Mouse (Mus musculus) limb, embryonic 14.5 days (tissue): ENCODE results near the gene 0610010F05Rik. TPM values are rescaled to one million over a fixed set of nuclear protein-coding genes. Genes with fewer than 3 reads are reported as not detected.
"Not testable (repeated sequence)": the region's sequence is repeated elsewhere in the genome, so short reads cannot be mapped to it uniquely, and the experiment has no call there.

ENCODE experiments used
- ATAC-seq: fragments of 200-750 bp; cut with Nextera tagmentation; 2 replicates; pipeline ENCODE4 v1.8.0; 2017; ENCODE audit warnings: low read depth, moderate number of reproducible peaks, moderate TSS enrichment; ENCODE audit not compliant: low FRiP score
- DNase-seq: peaks from one replicate; pipeline ENCODE4 v3.0.0-alpha.2; 2015; ENCODE audit warnings: low spot score
- H3K27ac ChIP-seq: fragments of 300-500 bp; sonication (generic); replicated peaks from 2 replicates; pipeline ENCODE4 v1.5.1; 2014; ENCODE audit warnings: low read depth, mild to moderate bottlenecking, low read length, moderate library complexity, mixed read lengths
- H3K27me3 ChIP-seq: fragments of 300-500 bp; sonication (generic); 2 replicates; pipeline ENCODE4 v1.6.1; 2014; ENCODE audit warnings: low read length, mixed read lengths; ENCODE audit not compliant: control insufficient read depth, insufficient read depth
- H3K36me3 ChIP-seq: fragments of 300-500 bp; sonication (generic); 2 replicates; pipeline ENCODE4 v1.6.1; 2014; ENCODE audit warnings: mild to moderate bottlenecking, low read length, moderate library complexity, mixed read lengths; ENCODE audit not compliant: control insufficient read depth, insufficient read depth
- H3K4me1 ChIP-seq: fragments of 300-500 bp; sonication (generic); 2 replicates; pipeline ENCODE4 v1.6.1; 2014; ENCODE audit warnings: antibody characterized with exemption, low read length, mixed read lengths; ENCODE audit not compliant: control insufficient read depth, insufficient read depth
- H3K4me2 ChIP-seq: fragments of 300-500 bp; sonication (generic); replicated peaks from 2 replicates; pipeline ENCODE4 v1.6.1; 2014; ENCODE audit warnings: low read depth, mild to moderate bottlenecking, low read length, moderate library complexity; ENCODE audit not compliant: severe bottlenecking
- H3K4me3 ChIP-seq: fragments of 300-500 bp; sonication (generic); replicated peaks from 2 replicates; pipeline ENCODE4 v1.5.1; 2014; ENCODE audit warnings: low read length
- H3K9ac ChIP-seq: fragments of 300-500 bp; sonication (generic); 2 replicates; pipeline ENCODE4 v1.6.1; 2014; ENCODE audit warnings: mild to moderate bottlenecking, low read depth, low read length, moderate library complexity; ENCODE audit not compliant: severe bottlenecking
- H3K9me3 ChIP-seq: fragments of 300-500 bp; sonication (generic); 2 replicates; pipeline ENCODE4 v1.6.1; 2016; ENCODE audit warnings: low read length; ENCODE audit not compliant: control insufficient read depth
- POLR2A ChIP-seq: fragments of 200-500 bp; IDR thresholded peaks from 2 replicates; pipeline ENCODE4 v1.8.0; 2012; ENCODE audit warnings: inconsistent platforms, mild to moderate bottlenecking, moderate library complexity, borderline replicate concordance; ENCODE audit not compliant: insufficient read depth, insufficient read length; ENCODE audit errors: extremely low read depth
- WGBS: fragments of 180-500 bp; shearing (Covaris S2); extraction: QIAGEN DNeasy Blood & Tissue Kit; methylation state at CpG from one replicate; pipeline ENCODE4 v1.1.7; 2014; 5-methylcytosine and 5-hydroxymethylcytosine counted together
- polyA plus RNA-seq, 2 experiments: library from polyadenylated mRNA; depleted of rRNA in 1 of 2; stranded (reverse) in 1 of 2; unstranded in 1 of 2; fragments of >200 nt; fragmentation: Nextera tagmentation in 1 of 2; extraction: Ambion mirVana in 1 of 2; gene quantifications; 2 replicates each; pipeline versions ENCODE4 v1.2.1 to v1.2.3; 2012 to 2014

Gene 0610010F05Rik
- polyA plus RNA-seq, 2 experiments, result 10.6 to 22.1 TPM

DNA sequence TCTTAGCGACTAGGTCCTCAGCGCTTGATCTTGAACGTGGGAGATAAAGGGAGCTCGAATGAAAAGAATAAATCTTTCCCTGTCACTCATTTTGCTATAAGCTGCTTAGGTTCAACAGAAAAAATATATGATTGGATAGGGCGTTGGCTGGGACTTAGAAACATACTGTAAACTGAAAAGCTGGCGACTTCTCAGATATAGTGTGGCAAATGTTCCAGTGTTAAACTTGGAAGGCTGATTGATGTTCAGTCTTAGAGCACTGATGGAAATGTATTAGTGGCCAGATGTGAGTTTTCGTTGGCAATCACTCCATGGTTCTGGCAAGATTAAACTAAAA, 408 bp upstream of the 0610010F05Rik start:
- TF ChIP-seq POLR2A, result no peak
- H3K36me3 ChIP-seq, result no peaks in the 10 kb centered on the region
- no peaks in the 10 kb centered on the region for H3K27me3 ChIP-seq
- no peak overlapping the region for H3K27ac ChIP-seq
- H3K4me1 ChIP-seq, result no peaks in the 10 kb centered on the region
- peak; percentile 42 for DNase-seq
- H3K9me3 ChIP-seq, result no peaks in the 10 kb centered on the region
- peak overlapping the region; percentile 81 for H3K4me3 ChIP-seq
- peak overlapping the region; percentile 83 for H3K4me2 ChIP-seq
- 8% methylated on average over 7 of the region's 7 CpGs for WGBS
- peak; percentile 20 for ATAC-seq
- peak overlapping the region; percentile 93; the same call in 1 of the 2 replicates for H3K9ac ChIP-seq

DNA sequence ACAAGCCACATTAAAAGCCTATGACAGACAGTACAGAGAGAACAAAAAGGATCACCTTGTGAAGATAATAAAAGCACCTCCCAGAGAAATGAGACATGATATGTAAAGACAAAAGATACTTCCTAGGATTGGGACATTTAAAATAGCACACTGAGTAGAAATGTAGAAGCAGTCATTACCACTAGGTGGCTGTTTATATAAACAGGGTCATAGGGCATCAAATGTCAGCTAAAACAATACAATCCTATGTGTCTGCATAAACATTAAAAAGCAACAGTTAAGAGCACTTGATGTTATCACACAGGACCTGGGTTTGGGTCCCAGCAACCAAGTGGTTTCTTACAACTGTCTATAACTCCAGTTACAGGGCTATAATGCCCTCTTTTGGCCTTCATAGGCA, 2.8 kb downstream of the 0610010F05Rik start:
- Histone ChIP-seq H3K4me2 (no peak overlapping the region), H3K9ac (no peak overlapping the region), H3K36me3 (peaks cover 8% of the 10 kb centered on the region; the same call in 1 of the 2 replicates), H3K4me1 (no peaks in the 10 kb centered on the region), H3K4me3 (no peak overlapping the region), H3K27me3 (no peaks in the 10 kb centered on the region), H3K9me3 (no peaks in the 10 kb centered on the region), H3K27ac (no peak overlapping the region)
- TF ChIP-seq POLR2A, result no peak
- no peak for ATAC-seq
- no peak for DNase-seq

DNA sequence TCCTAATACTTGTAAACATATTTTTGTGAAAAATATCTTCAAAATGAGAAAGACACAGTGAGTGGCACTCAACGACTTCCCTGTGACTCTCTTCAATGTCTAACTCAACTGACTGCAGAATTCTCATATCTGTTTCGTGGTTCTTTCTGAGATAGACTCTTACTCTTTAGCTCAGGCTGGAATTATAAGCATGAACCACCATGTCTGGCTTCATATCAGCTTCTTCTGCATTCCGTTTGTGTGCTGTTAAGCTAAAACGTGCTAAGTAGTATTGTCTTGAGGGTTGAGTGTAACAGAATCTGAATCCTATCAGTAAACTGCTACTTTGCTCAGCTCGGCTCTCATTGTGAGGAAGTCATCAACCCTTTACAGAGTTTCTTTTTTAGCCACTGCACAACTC, 14.4 kb downstream of the 0610010F05Rik start:
- H3K4me1 ChIP-seq, result no peaks in the 10 kb centered on the region
- no peak overlapping the region for H3K4me2 ChIP-seq
- H3K9ac ChIP-seq, result no peak overlapping the region
- ATAC-seq (no peak), DNase-seq (no peak)
- no peak overlapping the region for H3K4me3 ChIP-seq
- peaks cover 14% of the 10 kb centered on the region for H3K36me3 ChIP-seq
- WGBS, result 81% methylated on average over 5 of the region's 5 CpGs
- no peak overlapping the region for H3K27ac ChIP-seq
- no peak for TF ChIP-seq POLR2A
- no peaks in the 10 kb centered on the region for H3K27me3 ChIP-seq
- H3K9me3 ChIP-seq, result no peaks in the 10 kb centered on the region

DNA sequence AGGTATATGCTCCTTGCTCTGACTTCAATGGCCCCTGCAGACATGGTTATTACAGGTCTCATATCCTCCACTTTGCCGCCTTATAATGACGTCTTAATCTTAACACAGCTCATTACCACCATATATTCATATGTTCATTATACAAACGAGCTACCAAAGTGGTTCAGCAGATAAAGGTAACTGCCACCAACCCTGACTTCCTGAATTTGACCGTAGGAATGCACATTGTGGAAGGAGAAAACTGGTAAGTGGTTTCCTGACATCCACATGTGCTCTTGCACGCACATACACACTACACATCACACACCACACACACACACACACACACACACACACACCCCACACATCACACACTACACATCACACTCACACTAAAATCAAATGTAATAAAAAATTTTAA, 18.9 kb downstream of the 0610010F05Rik start:
- no peak for ATAC-seq
- no peak for TF ChIP-seq POLR2A
- peaks cover 15% of the 10 kb centered on the region for H3K36me3 ChIP-seq
- H3K4me1 ChIP-seq, result no peaks in the 10 kb centered on the region
- 70% methylated on average over 5 of the region's 5 CpGs for WGBS
- DNase-seq, result no peak
- no peak overlapping the region for H3K27ac ChIP-seq
- H3K4me3 ChIP-seq, result no peak overlapping the region
- no peak overlapping the region for H3K4me2 ChIP-seq
- no peaks in the 10 kb centered on the region for H3K27me3 ChIP-seq
- H3K9ac ChIP-seq, result no peak overlapping the region
- no peaks in the 10 kb centered on the region for H3K9me3 ChIP-seq

DNA sequence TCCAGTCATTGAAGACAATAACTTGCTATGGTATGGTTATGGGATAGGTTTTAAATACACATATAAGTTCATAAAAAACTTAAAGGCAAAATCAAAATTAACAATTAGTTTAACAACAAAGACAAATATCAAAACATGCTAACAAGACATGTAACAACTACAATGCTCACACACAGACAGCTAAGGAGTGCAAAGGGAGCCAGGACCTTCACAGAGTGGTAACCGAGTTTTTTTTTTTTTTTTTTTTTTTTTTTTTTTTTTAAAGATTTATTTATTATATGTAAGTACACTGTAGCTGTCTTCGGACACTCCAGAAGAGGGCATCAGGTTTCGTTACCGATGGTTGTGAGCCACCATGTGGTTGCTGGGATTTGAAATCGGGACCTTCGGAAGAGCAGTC, 26.1 kb downstream of the 0610010F05Rik start:
- WGBS, result 94% methylated on average over 6 of the region's 6 CpGs
- H3K4me1 ChIP-seq, H3K9me3 ChIP-seq, H3K27ac ChIP-seq, H3K4me2 ChIP-seq, DNase-seq, H3K27me3 ChIP-seq, ATAC-seq, H3K9ac ChIP-seq, H3K4me3 ChIP-seq: not testable (repeated sequence)
- H3K36me3 ChIP-seq, result peaks cover 30% of the 10 kb centered on the region

DNA sequence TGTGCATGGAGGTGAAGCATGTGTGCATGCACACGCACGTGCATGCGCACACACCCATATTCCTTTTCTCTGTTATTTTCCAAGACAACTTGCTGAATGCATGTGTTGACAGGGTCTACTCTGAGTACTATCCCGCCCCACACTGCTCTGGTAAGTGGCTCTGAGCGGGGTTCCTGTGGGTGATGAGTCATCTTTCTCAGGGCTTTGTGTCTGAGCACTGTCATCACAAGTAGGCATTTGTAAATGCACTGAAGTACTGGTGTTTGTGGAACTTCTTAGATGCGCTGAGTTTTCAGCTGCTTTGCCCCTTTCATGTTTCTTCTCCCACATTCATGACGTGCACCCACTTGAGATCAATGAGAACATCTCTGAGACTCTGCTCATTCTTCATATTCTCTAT, 63.3 kb downstream of the 0610010F05Rik start:
- Histone ChIP-seq H3K4me2 (no peak overlapping the region), H3K27ac (no peak overlapping the region), H3K9me3 (no peaks in the 10 kb centered on the region), H3K27me3 (no peaks in the 10 kb centered on the region), H3K4me1 (no peaks in the 10 kb centered on the region), H3K4me3 (no peak overlapping the region), H3K9ac (no peak overlapping the region), H3K36me3 (peaks cover 14% of the 10 kb centered on the region)
- ATAC-seq (no peak), DNase-seq (no peak)
- no peak for TF ChIP-seq POLR2A
- 94% methylated on average over 7 of the region's 7 CpGs for WGBS
